Mouse (Mus musculus) layer of hippocampus, postnatal 14 days (tissue): Measurements from ENCODE around the gene Trhde. TPM values are rescaled to one million over a fixed set of nuclear protein-coding genes. Genes with fewer than 3 reads are reported as not detected.

ENCODE experiments used
- DNase-seq, 2 experiments: peaks; one replicate each; pipeline ENCODE4 v3.0.0; 2021 to 2022; ENCODE audit warnings: low spot score in 2 of 2, mixed read lengths in 1 of 2
- total RNA-seq, 2 experiments: library from RNA; stranded (reverse); gene quantifications; 2 replicates each; pipeline ENCODE4 v1.2.3; 2021

Trhde gene
- total RNA-seq, 2 experiments from 2014 or later: 40.0 to 45.5 TPM

DNA sequence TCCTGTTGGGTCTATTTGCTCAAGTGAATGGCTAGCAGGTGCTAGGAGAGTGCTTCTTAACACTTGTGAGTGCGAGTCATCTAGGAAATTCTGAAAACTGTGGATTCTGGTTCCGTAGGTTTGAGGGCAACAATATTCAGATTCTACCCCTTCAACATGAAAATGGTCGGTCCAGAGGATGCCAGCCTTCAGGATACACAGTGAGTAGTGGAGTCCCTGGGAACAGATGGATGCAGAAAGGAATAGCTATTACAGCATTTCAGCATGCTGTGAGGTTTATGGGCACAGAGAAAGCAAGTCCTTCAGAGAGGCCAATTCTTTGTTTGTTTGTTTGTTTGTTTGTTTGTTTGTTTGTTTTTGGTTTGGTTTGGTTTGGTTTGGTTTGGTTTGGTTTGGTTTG lies 65.7 kb downstream of the Trhde start:
- DNase-seq: no peak

DNA sequence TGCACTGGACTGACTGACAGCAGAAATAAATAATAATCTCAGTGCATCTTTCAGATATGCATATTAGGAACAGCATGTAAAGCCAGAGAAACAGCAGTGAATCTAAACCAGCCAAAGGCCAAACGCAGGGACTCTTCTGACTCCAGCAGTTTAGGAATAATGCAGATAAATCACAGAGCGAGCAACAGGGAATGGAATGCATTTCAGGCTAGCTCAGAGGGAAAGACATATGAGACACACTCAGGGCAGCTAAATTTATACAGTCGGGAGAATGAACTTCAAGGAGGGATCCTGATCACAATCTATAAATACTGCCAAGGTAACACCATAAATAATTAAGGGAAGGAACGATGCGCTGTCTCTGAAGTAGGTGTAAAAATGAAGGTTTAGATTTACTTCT lies 66.4 kb downstream of the Trhde start:
- no peak for DNase-seq

DNA sequence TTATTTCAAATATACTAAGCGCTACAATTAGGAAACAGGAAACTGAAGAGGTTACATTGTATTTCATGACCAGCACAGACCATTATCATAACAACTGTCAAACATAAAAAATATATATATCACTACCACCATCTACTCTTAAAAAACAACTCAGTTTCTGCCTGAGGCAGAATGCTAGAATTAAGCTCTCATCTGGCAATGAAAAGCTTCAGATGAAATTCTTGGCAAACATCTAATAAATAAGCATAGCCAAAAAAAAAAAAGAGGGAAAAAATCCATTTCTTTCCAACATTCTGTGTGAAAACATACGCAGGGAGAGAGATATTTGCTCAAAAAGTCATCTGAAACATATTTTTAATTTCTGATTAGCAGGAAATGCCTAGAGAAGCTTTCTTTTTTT lies 67.0 kb downstream of the Trhde start:
- peak in 1 of 2 experiments; percentile 23 for DNase-seq

DNA sequence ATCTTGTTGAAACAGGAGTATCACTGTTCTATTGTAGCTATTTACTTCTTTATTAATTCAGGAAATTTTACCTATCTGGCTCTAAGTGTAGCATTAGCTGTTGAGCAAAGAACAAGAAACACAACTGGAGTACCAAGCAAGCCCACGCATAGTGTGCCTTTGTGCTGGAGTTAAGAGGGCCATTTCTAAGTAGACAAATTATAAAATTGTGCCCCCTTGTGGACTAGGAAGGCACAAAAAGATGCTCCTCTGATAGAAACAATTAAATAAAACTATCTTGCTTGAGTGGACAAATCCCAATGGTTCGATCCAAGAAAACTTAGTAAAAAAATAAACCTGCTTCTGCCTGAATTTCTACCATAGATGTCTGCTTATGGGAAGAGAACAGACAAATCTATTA lies 76.5 kb downstream of the Trhde start:
- no peak for DNase-seq

DNA sequence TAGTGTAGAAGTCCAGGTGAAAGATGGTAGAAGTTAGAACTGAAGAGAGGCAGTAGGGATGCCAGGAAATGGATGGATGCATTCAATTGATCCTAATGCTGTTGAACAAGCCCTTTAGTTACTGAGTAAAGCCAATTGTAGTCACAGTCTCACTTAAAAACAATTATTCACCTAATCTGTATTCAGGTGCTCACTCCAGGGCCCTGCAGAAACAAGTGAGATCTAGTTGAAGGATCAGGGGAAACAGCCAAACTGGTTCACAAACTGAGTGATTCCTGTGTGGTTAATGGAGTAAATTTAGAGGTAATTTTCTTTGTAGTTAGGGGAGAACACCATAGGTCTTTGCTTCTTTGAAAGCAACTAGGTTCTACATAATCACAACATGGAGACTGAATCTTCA lies 100.3 kb downstream of the Trhde start:
- no peak for DNase-seq

DNA sequence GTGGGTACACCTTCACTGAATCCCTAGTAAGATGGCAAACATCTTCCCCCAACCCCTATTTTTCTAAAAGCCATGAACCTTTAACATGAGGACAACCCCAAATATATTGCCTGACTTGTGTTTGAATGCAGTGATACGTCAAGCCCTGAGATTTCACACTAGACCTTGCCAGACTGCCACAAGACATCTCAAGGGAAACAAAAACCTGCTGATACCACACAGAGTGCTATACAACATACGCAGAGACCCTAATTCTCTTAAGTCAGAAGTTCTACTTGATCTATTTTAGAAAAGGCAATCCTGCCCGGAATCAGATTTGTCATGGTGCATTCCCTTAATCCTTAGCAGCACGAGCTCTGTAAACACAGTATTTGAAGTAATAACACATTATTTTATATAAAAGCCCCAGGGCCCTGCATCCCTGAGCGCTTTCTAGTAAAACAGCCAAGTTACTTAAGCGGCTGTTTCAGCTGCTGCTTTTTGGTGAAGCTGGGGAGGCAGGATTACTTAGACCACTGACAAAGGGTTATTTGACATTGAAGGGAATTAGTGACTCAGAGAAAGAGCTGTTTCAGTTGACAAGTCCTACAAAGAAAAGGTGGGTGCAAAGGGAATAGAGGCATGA lies 130.2 kb downstream of the Trhde start:
- DNase-seq: no peak

DNA sequence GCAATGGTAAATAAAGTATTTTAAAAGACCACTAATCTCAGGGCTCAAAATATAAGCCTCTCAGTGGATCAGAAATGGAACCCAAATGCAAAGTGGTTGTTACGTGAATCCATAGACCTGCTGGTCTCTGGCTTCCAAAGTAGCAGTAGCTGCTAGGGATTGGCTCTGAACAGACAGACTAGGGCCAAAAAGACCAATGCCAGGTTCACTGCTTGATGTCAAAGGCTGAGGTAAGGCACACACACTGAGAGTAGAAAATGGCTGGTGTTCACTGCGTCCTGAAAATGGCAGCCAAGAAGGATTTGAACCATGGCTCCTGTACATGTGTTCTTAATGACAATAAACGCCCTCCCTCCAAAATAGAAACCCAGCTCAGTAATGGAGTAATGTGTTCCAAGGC lies 209.1 kb downstream of the Trhde start:
- no peak for DNase-seq

DNA sequence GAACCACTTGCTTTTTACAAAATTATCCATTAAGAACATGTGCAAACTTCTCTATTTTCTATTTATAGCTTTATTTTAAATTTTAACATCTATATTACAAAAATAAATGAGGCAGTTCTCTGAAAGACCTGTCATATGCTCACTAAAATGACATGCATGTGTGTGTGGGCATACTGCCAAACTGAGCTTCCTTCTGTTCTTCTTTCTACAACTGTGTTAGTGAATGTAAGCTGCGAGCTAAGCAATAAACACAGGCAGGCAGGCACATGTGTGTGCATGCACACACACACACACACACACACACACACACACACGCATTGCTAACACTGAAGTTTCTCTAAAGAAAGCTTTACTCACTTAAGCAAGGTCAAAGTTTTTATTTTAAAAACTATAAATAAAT lies 223.2 kb downstream of the Trhde start:
- peak in 1 of 2 experiments; percentile 26 for DNase-seq

DNA sequence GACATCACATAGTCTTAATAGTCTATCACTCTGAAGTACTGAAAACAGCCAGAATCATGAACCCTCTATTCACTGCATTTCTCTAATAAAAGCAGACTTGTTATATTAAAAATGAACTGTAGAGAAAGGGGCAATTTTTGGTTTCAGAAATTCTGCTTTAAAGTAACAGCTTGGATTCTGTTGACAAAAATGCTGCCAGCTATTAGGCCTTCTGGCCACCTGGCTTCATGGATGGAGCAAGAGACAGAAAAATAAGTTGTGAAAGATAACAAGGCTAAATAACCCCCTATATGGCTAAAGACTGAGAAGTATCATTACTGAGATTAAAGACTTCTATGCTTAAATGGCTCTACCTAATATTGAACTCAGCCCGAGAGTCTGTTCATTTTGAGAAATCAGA lies 234.2 kb downstream of the Trhde start:
- DNase-seq: peak in 1 of 2 experiments; percentile 42

DNA sequence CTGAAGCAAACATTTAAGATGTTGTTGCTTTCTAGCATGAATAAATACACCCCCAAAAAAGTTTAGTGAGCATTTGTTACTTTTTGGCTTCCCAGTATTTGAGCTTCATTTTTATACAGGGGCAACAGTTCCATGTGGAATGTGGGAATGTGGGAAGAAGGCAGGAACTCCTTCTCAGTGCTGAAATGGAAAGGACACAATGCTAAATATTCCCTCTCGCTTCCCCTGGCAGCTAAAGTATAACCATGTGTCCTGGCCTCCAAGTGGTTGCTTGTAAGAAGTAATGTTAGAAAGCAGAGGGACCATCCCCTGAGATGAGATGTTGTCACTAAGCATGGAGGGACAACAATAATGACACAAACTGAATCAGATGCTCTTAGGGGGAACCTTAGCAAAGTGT lies 292.9 kb downstream of the Trhde start:
- DNase-seq: no peak

DNA sequence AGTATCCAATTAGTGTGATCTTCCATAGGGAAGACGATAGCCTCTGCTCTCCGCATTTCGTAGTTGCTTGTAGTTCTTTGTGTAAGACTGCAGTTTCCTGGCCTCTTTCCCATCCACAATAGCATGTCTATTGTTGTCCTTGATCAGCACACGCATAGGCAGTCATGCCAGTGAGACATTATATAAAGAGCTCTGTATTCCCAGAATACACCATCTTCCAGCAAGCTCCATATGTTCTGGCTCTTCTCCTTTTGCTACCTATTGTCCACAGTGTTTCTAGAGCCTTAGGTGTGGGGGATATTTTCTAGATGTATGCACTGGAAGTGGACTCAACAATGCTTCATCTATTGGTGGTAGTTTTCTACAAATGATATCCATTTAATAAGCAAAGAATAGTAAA lies 313.3 kb downstream of the Trhde start:
- DNase-seq: no peak

DNA sequence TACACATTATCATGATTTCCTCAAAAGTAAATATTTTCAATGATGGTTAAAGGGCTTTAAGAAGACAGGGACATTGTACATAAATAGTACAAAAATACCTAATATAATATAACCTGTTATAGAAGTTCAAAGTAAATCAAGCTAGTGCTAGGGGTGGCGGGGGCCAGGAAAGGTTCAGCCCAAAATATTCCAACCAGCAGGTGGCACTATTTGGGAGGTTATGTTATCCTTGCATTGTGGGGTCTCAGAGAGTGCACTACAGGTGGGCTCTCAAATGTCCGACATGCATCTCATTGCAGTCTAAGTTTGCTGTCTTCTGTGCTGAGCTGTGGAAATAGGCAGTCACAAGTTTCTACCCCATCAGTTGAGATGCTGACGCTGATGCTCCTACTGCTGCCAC lies 346.5 kb downstream of the Trhde start:
- DNase-seq: no peak

DNA sequence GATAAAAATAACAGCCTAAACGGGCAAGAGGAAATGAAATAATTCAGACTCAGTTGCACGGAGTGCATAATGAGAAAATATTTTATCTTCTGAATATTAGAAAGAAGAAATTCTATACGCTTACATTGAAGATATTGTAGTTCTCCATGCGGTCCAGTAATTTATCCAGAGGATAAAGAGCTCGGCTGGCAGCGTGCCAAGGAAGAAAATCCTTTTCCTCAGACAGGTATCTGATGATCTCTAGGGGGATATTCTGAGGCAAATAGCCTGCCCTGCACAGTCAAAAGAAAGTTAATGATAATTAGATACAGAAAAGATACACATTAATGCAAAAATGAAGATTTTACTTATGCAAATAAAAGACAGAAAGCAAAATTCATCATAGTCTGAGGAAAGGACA lies 354.0 kb downstream of the Trhde start:
- DNase-seq: no peak

DNA sequence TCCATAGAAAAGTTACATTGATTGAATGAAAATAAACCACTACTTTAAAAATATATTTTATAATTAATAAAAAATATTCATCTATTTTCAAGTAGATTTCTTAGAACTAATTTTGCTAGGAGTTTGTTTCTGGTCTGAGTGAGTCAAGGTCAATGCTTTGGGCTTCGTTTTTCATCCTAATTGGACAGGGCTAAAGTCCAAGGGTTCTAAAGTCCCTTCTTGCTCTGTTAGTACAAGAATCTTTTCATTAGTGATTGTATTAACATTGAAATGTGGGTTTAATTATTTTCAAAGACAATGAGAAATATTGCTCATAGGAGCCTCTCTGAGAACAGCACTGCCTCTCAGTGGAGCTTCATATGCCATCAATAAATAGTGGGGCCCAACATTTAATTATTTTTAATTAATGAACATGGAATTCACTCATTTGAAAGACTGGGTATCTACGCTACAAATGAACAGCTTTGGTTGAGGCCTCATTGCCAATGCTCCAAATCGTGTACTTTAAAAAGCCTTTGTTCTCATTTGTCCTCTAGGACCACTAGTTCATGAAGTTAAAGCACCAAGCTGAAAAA lies 383.1 kb downstream of the Trhde start:
- no peak for DNase-seq

DNA sequence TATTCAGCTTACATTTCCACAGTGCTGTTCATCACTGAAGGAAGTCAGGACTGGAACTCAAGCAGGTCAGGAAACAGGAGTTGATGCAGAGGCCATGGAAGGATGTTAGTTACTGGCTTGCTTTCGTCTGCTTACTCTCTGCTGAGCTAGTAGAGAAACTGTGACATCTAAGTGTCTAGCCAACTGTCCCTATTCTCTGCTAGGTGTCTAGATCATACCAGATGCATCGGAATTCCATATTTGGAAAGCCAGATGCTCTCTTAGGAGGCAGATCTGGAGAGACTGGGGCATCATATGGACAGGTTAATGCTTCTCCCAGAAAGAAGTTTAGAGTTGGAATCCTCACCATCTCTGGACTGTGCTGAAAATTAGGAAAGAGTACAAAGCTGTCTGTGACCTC lies 386.4 kb downstream of the Trhde start:
- DNase-seq: no peak

DNA sequence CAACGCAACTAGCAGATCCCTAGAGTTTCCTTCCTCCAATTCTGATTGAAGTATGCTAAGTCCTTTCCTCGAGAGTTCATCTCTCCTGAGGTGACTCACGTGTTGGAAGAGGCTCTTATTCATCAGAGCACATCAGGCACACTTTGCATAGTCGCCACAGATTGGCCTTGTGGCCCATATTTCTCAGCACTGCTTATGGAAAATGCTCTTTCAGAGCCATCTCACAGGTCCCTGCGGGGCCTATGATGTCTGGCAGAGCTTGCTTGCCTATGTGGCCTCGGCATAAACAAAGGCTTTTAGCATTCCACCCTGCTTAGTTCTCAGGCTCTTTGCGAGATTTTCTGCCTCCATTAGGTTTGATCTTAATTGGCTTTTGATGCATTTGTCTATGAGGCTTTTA lies 396.8 kb downstream of the Trhde start:
- DNase-seq: no peak

DNA sequence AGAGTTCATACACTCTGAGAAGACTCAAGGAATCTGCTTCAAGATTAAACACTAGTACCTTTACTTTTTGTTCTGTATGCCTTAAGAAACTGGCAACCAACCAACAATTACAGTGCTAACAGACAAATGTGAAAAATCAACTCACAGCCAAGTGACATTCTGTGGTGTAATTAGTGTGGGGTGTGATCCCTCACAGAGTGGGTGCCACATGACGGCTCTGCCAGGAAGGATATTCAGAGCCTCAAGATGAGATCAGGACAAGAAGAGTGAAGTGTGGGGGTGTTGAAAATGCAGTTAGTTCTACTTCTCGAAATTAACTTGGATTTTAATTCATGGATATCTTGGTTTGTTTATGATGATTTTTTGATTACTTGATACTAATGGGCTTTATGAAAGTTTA lies 398.3 kb downstream of the Trhde start:
- DNase-seq: peak in 1 of 2 experiments; percentile 2

DNA sequence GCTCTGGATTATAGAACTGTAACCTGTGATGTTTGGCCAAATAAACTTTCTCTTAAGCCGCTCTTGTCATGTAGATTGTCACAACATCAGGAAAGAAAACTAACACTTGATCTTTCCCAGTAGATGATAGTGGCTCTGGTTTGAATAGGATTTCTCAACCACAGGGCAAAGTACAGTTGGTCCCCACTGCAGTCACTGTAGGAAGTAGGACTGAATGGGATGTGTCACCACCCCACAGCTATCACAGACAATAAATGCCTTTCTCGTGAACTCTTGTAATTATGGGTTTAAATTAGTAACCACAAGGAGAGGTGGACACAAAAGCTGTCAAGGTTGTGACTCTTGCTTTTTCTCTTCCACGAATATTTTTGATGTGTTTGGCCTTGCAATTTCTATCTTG lies 431.3 kb downstream of the Trhde start:
- DNase-seq: no peak

DNA sequence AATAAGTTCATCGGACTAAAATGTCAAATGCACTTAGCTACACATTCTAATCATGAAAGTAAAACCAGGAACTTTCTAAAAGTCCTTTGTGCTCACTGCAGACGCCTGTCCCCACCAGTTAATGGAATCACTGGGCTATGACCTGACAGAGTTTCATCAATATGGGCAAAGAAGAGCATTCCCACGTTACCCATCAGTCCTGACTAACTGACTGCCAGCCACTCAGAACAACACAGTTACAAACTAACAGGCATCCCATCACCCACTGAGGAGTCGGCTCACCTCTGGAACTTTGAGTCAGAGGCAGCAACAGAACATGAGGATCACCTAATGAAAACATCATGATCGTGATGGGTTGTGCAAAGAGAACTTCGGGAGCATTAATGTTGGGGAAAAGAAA lies 438.7 kb downstream of the Trhde start:
- no peak for DNase-seq

DNA sequence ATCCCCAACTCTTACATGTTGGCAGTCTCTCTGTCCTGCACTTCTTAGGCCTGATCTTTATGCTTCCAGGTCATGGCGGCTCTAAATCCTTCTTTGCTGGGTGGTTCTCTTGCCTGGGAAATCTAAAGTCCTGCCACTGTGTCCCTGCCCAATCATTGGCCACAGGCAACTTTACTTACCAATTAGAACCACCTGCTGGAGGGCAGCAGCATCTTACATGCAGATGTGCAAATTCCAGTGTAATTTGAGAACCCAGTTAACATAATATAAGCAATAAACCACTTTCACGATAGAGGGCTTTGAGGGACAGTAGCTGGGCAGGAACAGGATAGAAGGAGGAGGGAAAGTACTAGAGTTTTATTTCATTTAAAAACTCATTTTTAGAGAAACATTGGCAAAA lies 439.5 kb downstream of the Trhde start:
- DNase-seq: no peak
